Mouse (Mus musculus) gastrocnemius, postnatal 36 days (tissue): ENCODE results near the gene Ctrb1. TPM values are rescaled to one million over a fixed set of nuclear protein-coding genes. Genes with fewer than 3 reads are reported as not detected.

ENCODE experiments used
- DNase-seq, 2 experiments: peaks; one replicate each; pipeline ENCODE4 v3.0.0; 2022
- intact Hi-C: fragments of 180-260 bp; cut with DNase I; formaldehyde crosslinking; loops from one replicate; pipeline ENCODE4 v1.15.1; 2025
- long read RNA-seq, 2 experiments: library from polyadenylated mRNA; stranded (forward); transcript quantifications; one replicate each; pipeline ENCODE4 v2.0.0; 2021
- total RNA-seq, 2 experiments: library from RNA; stranded (reverse); gene quantifications; 2 replicates each; pipeline ENCODE4 v1.2.3; 2021

Ctrb1 gene
- total RNA-seq: not detected
- long read RNA-seq, experiment 1: 0 reads
- long read RNA-seq, experiment 2: 0 reads

DNA sequence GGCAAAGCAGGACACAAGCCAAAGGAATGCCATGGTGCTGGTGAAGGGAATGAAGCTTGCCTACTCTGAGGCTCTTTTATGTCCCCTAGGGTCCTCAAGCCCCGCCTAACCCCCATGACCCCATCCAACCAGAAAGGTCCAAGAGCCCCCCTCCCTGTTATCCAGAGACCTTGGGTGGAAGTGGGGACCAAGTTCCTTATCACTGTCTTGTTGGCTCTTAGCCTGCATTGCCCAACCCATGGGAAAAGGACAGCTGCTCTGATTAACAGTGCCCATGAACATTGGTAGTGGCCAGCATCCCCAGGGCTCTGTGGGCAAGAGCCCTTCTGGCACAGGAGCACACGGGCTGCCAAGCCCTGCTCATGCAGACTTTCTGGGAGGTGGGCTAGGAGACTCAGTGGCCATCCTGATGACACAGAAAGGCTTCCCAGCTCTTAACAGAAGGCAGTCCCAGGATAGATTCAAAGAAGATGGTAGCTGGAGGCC lies at the start of gene Ctrb1:
TSS of gene Ctrb1 (minus strand) at position 51 of the 486 bp plus-strand sequence.
- intact Hi-C loops: no loop called here
- no peak for DNase-seq

GRCm38 (mm10) chr8:111740301-111740711 lies 49.5 kb upstream of the Ctrb1 start:
- DNase-seq: no peak
- intact Hi-C loops: no loop called here

DNA sequence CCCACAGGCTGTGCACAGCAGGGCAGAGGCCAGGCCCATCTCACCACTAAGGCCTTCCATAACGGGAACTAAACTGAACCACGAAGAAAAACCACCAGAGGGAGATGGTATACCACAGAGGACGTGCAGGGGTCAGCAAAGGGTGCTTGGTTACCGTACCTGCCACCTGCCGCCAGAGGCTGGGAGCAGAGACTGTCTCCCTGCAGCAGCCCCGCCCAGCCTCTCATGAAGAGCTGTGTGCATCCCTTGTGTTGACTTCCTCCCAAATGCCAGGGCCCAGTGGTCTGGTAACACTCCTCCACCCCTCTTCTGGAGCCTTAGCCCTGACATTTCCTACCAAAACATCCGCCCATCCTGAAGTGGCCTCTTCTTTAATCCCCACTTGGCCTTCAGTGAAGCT lies 48.8 kb upstream of the Ctrb1 start:
- no peak for DNase-seq

GRCm38 (mm10) chr8:111738867-111739266 lies 48.1 kb upstream of the Ctrb1 start:
- intact Hi-C loops: no loop called here
- DNase-seq: no peak

More for the DNA sequence above, 48.8 kb upstream of the Ctrb1 start:
- intact Hi-C loops: no loop called here

DNA sequence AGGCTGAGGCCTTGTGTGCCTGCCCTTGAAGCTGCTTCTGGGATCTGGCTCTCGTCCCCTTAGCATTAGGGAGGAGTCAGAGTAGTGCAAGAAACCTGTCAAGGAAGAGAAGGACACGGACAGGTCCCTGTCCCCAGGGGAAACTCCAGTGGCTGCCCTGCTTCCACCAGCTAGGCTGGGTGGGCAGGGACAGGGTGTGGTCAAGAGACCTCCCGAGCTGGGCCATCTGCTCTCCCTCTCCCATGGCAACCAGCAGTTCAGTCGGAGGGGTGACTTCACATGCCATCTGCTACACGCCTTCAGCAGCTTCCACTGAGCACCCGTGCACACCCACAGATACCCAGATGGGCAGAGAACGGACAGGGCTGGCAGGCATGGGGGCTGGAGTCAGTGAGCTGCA lies 45.5 kb upstream of the Ctrb1 start:
- peak in 1 of 2 experiments; percentile 13 for DNase-seq
- intact Hi-C loops: no loop called here

- intact Hi-C loops: loop anchor here (2.0 kb wide), 1 partner anchor 13 kb away; no protein-coding TSS in a partner anchor
- no peak for DNase-seq
Observed at GRCm38 (mm10) chr8:111735791-111736190, 45.0 kb upstream of the Ctrb1 start.

- peak in 1 of 2 experiments; percentile 18 for DNase-seq
- intact Hi-C loops: loop anchor here (2.0 kb wide), 1 partner anchor 13 kb away; no protein-coding TSS in a partner anchor
Observed at GRCm38 (mm10) chr8:111735335-111735761, 44.5 kb upstream of the Ctrb1 start.

DNA sequence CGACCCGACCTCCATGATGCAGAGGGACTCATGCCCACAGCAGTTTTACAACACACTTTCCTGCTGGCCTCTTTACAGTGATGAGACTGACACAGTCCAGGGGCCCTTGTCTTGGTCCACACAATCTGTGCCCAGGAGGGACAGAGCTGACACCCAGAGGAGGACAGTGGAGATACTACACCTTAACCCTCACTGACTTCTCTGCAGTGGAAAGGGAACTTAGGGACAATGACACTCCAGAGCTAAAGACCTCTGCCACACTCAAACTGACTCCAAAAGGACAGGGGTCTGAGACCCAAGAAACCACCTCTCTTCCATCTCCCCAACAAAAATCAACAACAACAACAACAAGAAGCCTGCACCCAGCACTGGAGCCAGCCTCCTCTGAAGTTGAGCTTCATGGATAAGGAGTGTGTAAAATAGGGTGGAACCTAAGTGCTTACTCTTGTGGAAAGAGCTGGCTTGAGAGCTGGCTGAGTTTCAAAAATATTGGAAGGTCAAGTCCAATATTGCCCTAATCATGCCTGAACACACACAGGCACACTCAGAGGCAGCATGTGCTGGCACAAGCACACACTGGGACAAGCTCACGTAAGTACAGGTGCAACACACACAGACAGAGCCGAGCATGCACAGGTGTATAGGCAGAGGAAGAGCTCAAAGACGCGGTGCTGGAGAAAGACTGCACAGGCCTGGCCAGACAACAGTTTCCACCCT lies 43.6 kb upstream of the Ctrb1 start:
- no peak for DNase-seq
- intact Hi-C loops: loop anchor here (2.0 kb wide), 1 partner anchor 14 kb away; no protein-coding TSS in a partner anchor

- no peak for DNase-seq
- intact Hi-C loops: loop anchor here (2.0 kb wide), 1 partner anchor 15 kb away; no protein-coding TSS in a partner anchor
Observed at GRCm38 (mm10) chr8:111733581-111734243, 42.9 kb upstream of the Ctrb1 start.

DNA sequence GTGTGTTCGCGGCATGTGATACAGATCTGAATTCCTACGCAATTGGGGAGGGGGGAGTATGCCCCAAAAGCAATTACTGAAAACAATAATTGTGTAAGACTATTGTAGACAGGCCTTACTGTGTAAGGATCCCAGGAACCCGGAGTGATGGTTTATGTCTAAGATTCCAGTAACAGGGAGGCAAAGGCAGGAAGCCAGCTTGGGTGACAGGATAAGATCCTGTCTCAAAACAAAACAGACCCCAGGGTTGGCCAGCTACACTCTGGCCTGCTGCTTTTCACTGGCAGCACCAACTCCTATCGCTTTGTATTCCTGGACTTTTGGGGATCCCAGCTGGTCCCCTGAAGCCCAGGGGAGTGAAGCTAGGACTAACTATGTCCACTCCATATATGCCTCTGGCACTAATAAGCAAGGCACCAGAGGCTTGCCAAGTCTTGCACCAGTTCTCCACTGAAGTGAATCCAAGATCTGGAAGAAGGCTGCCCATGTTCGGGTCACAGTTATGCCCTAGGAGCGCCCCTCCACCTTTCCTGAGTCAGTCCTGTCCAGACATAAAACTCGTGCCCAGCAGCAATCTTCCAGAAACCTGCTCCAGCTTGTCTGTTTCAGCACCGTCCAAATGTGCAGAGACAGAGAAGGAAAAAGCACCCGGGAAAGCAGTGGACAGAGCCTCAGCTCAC lies 41.7 kb upstream of the Ctrb1 start:
- peak in 1 of 2 experiments; percentile 21 for DNase-seq
- intact Hi-C loops: no loop called here

- DNase-seq: peak; percentile 94 to 97
- intact Hi-C loops: no loop called here
Observed at GRCm38 (mm10) chr8:111732004-111732403, 41.2 kb upstream of the Ctrb1 start.

- intact Hi-C loops: no loop called here
- peak in 1 of 2 experiments; percentile 24 for DNase-seq
Observed at GRCm38 (mm10) chr8:111731231-111731977, 40.6 kb upstream of the Ctrb1 start.

- DNase-seq: peak in 1 of 2 experiments; percentile 14
- intact Hi-C loops: no loop called here
Observed at GRCm38 (mm10) chr8:111729233-111730170, 38.7 kb upstream of the Ctrb1 start.

DNA sequence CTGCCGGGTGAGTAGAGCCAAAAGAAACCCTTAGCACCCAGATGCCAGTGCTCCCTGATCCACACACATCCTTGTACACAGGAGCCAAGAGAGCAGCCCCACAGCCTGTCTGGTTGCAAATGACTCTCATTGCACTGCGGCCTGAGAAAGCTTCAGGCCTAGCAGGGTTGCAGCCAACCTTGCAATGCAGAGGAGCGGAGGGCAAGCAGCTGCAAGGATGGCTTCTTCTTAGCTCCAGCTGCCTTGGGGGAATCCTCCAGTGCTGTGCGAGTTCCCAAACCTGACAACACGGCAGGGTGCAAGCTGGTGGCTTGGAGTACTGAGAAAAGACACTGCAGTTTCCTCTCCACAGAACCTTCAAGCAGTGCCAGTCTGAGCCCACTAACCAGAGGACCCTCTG lies 37.7 kb upstream of the Ctrb1 start:
- intact Hi-C loops: no loop called here
- DNase-seq: peak in 1 of 2 experiments; percentile 11

DNA sequence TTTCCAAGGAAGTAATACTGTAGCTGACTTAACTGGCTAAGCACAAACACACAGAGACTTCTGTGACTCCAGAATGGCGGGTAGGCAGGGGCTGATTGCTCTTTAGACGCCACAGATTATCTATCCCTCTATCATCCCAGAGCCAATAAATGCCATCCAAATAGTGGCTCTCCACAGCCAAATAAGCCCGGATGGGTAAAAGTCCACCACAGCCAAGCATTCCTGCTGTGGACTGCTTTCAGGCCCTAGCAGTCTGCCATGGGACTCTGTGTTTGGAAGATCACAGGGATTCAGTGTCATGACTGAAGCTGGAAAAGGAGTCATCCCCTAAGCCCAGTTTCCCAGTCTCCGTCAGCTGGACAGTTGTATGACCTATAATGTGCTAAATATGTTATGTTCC lies 36.7 kb upstream of the Ctrb1 start:
- DNase-seq: no peak
- intact Hi-C loops: no loop called here

DNA sequence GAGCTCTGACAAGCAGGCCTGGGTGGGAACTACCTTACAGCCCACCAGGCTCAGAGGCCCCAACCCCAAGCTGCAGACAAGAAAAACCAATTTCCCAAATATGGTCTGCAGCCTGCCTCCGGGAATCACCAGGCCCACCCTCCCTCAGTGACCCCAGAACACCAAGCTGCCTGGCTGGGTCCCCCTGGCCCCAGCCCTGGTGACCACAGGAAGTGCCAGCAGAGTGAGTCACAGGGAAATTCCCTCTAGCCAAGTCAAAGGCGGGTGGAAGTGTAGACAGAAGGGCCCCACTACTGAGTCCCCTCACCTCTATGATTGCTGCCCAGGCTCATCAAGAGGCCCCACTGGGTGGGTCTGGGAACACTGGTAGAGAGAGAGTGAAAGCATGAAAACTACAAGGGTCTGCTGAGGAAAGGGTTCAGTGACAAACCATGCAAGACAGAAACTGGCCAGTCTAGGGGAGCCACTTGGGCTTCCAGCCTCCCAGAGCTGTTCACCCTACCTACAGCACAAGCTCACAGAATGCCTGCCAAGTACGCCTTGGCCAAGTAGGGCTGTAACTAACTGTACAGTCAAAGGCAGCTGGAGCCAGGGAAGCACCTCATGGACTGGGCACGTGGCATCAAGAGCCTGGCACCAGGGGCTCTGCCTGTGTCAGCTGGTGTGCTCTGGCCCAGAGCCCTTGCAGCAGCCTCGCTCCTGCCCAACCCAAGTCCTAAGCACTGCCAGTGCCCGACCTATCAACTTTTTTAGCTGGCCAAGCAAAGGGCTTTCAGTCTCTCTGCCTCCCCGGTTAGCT lies 35.5 kb upstream of the Ctrb1 start:
- intact Hi-C loops: no loop called here
- DNase-seq: peak; percentile 62 to 79

DNA sequence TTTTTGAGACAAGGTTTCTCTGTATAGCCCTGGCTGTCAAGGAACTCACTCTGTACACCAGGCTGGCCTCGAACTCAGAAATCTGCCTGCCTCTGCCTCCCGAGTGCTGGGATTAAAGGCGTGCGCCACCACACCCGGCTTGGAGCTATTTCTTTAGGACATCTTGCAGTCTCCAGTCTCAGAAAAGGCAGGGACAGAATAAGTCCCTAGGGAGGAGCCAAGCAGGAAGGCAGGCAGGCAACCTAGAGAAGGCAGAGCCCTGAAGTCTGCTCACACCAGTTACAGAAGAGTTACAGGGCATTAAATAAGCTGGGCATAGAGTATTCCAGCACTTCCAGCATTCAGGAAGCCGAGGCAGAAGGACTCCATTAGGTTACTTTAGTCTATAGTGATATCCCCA lies 34.5 kb upstream of the Ctrb1 start:
- intact Hi-C loops: no loop called here
- no peak for DNase-seq

DNA sequence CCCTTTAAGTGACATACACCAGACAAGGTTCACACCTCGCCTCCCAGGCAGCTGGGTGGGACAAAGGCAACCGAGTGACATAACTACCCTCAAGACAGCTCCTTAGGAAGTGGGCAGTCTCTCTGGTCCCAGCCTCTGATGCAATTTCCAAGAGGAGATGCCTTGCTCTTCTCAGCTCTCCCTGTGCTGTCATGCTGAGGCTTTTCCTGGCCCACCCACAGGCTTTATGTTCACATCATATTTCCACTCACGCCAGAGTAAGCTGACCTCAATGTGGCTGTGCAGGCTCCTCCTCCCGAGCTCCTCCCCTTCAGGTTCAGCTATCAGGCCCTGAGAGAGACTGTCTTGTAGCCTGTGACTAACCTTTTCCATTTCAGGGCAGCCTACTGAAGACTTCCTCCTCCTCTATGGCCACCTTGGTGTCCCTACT lies 29.3 kb upstream of the Ctrb1 start:
- DNase-seq: peak in 1 of 2 experiments; percentile 13
- intact Hi-C loops: no loop called here
